Mouse (Mus musculus) liver, embryonic 14.5 days (tissue): ENCODE measurements around the gene Srbd1. TPM values are rescaled to one million over a fixed set of nuclear protein-coding genes. Genes with fewer than 3 reads are reported as not detected.
A peak's percentile ranks its signal among the peaks of the same experiment; 100 is the strongest.

Experiments used
- ATAC-seq: fragments of 200-750 bp; cut with Nextera tagmentation; 2 replicates; pipeline ENCODE4 v1.8.0; 2017; ENCODE audit warnings: moderate number of reproducible peaks, mild to moderate bottlenecking, moderate library complexity; ENCODE audit not compliant: insufficient read depth
- DNase-seq, 3 experiments: peaks; one replicate each; pipeline ENCODE4 v3.0.0-alpha.2; 2012 to 2013; ENCODE audit warnings: low read depth in 3 of 3, low spot score in 3 of 3
- H3K27ac ChIP-seq: fragments of 300-500 bp; sonication (generic); 2 replicates; pipeline ENCODE4 v1.5.1; 2014; ENCODE audit warnings: moderate library complexity, mild to moderate bottlenecking, control low read depth, inconsistent platforms
- H3K27me3 ChIP-seq: fragments of 300-500 bp; sonication (generic); 2 replicates; pipeline ENCODE4 v1.6.1; 2014; ENCODE audit warnings: mild to moderate bottlenecking, low read length, moderate library complexity; ENCODE audit not compliant: control insufficient read depth, insufficient read depth
- H3K36me3 ChIP-seq: fragments of 300-500 bp; sonication (generic); replicated peaks from 2 replicates; pipeline ENCODE4 v1.6.1; 2014; ENCODE audit warnings: low read depth; ENCODE audit not compliant: control insufficient read depth, insufficient read depth
- H3K4me1 ChIP-seq, 2 experiments: fragments of 200-500 bp in 1 of 2; fragments of 300-500 bp in 1 of 2; sonication (generic) in 1 of 2; replicated peaks; 2 replicates each; pipeline ENCODE4 v1.6.1; 2012 to 2014; ENCODE audit warnings: antibody characterized with exemption in 1 of 2, inconsistent platforms in 1 of 2, low read length in 1 of 2; ENCODE audit not compliant: control insufficient read depth in 2 of 2, insufficient read depth in 2 of 2
- H3K4me2 ChIP-seq: fragments of 300-500 bp; sonication (generic); 2 replicates; pipeline ENCODE4 v1.6.1; 2014; ENCODE audit warnings: low read depth, mild to moderate bottlenecking, control low read depth, moderate library complexity
- H3K4me3 ChIP-seq, 2 experiments: fragments of 200-500 bp in 1 of 2; fragments of 300-500 bp in 1 of 2; sonication (generic) in 1 of 2; 2 replicates each; pipeline ENCODE4 v1.5.1; 2012 to 2014; ENCODE audit warnings: low read depth in 2 of 2, low read length in 2 of 2, mild to moderate bottlenecking in 2 of 2, control low read depth in 1 of 2, inconsistent platforms in 1 of 2, moderate library complexity in 1 of 2; ENCODE audit not compliant: insufficient read depth in 1 of 2
- H3K9ac ChIP-seq: fragments of 300-500 bp; sonication (generic); replicated peaks from 2 replicates; pipeline ENCODE4 v1.6.1; 2014; ENCODE audit warnings: mild to moderate bottlenecking, control low read depth, moderate library complexity
- H3K9me3 ChIP-seq: fragments of 300-500 bp; sonication (generic); 2 replicates; pipeline ENCODE4 v1.6.1; 2016; ENCODE audit warnings: low read length, mixed read lengths; ENCODE audit not compliant: control insufficient read depth
- CTCF ChIP-seq: IDR thresholded peaks from 2 replicates; pipeline ENCODE4 v1.5.1; 2016; ENCODE audit warnings: antibody characterized with exemption, low read depth, control low read depth
- EP300 ChIP-seq: IDR thresholded peaks from 2 replicates; pipeline ENCODE4 v1.6.1; 2016; ENCODE audit warnings: antibody characterized with exemption, low read depth
- WGBS: fragments of 180-500 bp; shearing (Covaris S2); extraction: QIAGEN DNeasy Blood & Tissue Kit; methylation state at CpG from one replicate; pipeline ENCODE4 v1.1.7; 2014; ENCODE audit not compliant: insufficient replicate concordance; 5-methylcytosine and 5-hydroxymethylcytosine counted together
- polyA plus RNA-seq, 2 experiments: library from polyadenylated mRNA; depleted of rRNA in 1 of 2; stranded (reverse) in 1 of 2; unstranded in 1 of 2; fragments of >200 nt; fragmentation: Nextera tagmentation in 1 of 2; extraction: Ambion mirVana in 1 of 2; gene quantifications; 2 replicates each; pipeline versions ENCODE4 v1.2.1 to v1.2.3; 2012 to 2014

The Srbd1 gene
- polyA plus RNA-seq, 2 experiments: 3.8 to 4.6 TPM

DNA sequence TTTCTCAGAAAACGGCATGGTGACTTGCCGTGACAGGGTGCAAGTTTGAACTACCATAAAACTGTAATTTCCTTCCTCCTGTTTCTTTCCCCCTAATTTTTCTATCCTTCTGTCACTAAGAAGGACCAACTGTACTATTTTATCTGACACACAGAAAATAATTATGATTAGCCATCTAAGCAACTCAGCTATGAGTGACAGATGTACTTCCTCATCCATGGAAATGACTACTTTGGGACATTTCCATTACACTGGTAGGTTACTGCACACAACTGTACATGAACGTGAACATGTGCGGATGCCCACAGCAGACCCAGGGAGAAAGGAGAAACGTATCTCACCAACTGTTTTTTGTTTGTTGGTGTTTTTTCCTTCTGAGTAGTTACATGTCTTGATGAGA lies 123.7 kb downstream of the Srbd1 start:
- ATAC-seq: no peak
- no peaks in the 10 kb centered on the region for H3K9me3 ChIP-seq
- TF ChIP-seq EP300 (no peak), CTCF (no peak)
- no peaks in the 10 kb centered on the region for H3K27me3 ChIP-seq
- DNase-seq: no peak
- WGBS: 30% methylated on average over 5 of the region's 5 CpGs
- H3K4me2 ChIP-seq: no peak overlapping the region
- H3K4me3 ChIP-seq: no peak overlapping the region
- no peaks in the 10 kb centered on the region for H3K36me3 ChIP-seq
- H3K4me1 ChIP-seq: peaks cover 0 to 21% of the 10 kb centered on the region in 2 experiments; a peak in 2 of 4 replicates
- no peak overlapping the region for H3K27ac ChIP-seq
- H3K9ac ChIP-seq: no peak overlapping the region

DNA sequence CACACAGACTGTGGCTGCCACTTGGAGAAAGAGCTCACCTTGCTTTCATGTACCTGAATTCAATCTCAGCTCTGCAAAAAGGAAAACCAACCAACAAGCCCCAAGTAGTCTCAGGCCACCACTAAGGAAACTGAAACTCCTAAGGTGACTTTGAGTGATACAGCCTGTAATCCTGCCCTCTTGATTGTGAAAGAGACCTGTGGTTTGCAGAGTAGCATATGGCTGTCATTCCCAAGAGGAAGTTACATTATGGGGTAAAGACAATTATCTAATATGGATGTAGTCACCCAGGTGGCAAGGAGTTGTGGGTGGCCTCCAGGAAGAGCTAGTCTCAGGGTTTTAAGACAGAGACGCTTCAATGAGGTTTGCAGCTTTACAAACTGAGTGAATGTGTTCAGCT lies 125.2 kb downstream of the Srbd1 start:
- no peak for DNase-seq
- Histone ChIP-seq H3K27ac (no peak overlapping the region), H3K36me3 (no peaks in the 10 kb centered on the region), H3K27me3 (no peaks in the 10 kb centered on the region), H3K4me2 (no peak overlapping the region), H3K4me1 (peaks cover 0 to 13% of the 10 kb centered on the region in 2 experiments; a peak in 2 of 4 replicates), H3K4me3 (no peak overlapping the region), H3K9ac (no peak overlapping the region), H3K9me3 (no peaks in the 10 kb centered on the region)
- TF ChIP-seq CTCF (no peak), EP300 (no peak)
- WGBS: 50% methylated on average over 1 of the region's 1 CpGs
- no peak for ATAC-seq

DNA sequence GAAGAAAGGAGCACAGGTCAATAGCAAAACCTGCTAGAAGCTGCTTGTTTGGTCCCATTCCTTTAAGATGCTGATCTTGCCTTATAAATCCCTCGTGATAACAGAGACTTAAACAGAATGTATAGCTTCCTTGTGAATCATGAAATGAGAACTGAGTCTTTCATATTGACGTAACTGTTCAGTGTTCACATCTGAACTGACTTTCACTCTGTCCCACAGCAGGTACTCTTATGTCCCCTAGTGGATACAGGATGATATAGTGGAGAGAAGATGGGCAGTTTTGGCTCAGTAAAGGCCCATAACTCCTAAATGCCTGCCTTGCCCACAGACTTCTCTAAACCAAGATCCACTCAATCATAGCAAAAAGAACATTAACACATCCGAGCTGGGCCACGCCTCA lies 130.7 kb downstream of the Srbd1 start:
- Histone ChIP-seq H3K27me3 (no peaks in the 10 kb centered on the region), H3K36me3 (no peaks in the 10 kb centered on the region), H3K4me3 (no peak overlapping the region), H3K9me3 (no peaks in the 10 kb centered on the region), H3K27ac (no peak overlapping the region), H3K4me1 (peaks cover 4 to 9% of the 10 kb centered on the region in 2 experiments), H3K4me2 (no peak overlapping the region), H3K9ac (no peak overlapping the region)
- TF ChIP-seq EP300 (no peak), CTCF (peak; percentile 41; the same call in 1 of the 2 replicates)
- WGBS: 63% methylated on average over 4 of the region's 4 CpGs
- DNase-seq (no peak), ATAC-seq (no peak)

DNA sequence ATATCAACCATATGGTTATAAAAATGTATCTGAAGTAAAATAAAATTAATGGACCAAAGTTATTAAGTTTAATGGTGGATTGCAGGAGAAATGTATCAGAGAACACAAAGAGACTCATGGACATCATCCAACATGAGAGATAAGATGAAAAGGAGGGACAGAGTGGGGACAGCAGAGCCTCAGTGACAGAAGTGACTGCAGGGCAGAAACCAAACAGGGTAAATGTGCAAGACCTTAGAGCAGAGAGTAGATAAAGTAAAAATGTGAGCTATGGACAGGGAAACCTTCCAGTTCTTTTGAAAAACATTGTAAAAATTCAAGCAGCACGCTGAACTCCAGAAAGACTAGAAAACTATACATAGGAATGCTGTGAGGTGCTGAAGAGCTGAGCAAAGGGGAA lies 132.4 kb downstream of the Srbd1 start:
- H3K27ac ChIP-seq: no peak overlapping the region
- WGBS: 58% methylated on average over 1 of the region's 1 CpGs
- TF ChIP-seq EP300 (no peak), CTCF (no peak)

DNA sequence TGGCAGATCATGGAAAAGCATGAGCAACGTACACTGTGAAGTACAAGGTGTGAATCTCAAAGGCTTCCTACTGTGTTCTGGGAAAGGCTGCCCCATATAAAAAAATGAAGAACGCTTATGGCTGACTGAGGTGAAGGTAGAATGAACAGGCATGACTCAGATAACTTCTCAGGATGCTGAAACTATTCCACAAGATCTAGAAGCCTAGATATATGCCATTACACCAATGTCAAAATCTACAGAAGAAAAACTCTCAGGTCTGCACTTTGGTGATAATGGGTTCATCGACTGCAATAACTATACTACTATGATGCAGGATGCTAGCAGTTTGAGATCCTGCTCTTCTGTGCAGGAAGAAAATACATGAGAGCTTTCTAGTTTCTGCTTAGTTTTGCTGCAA lies 133.1 kb downstream of the Srbd1 start:
- no peaks in the 10 kb centered on the region for H3K36me3 ChIP-seq
- no peaks in the 10 kb centered on the region for H3K9me3 ChIP-seq
- no peak overlapping the region for H3K9ac ChIP-seq
- H3K4me3 ChIP-seq: no peak overlapping the region
- H3K27me3 ChIP-seq: no peaks in the 10 kb centered on the region
- TF ChIP-seq CTCF (no peak), EP300 (peak; percentile 33; the same call in 1 of the 2 replicates)
- H3K27ac ChIP-seq: no peak overlapping the region
- ATAC-seq (no peak), DNase-seq (no peak)
- no peak overlapping the region for H3K4me2 ChIP-seq
- peaks cover 4 to 9% of the 10 kb centered on the region in 2 experiments for H3K4me1 ChIP-seq
- WGBS: 44% methylated on average over 3 of the region's 3 CpGs

More for the DNA sequence above, 132.4 kb downstream of the Srbd1 start:
- H3K9ac ChIP-seq: no peak overlapping the region
- ATAC-seq (no peak), DNase-seq (no peak)
- no peaks in the 10 kb centered on the region for H3K9me3 ChIP-seq
- peaks cover 4 to 9% of the 10 kb centered on the region in 2 experiments for H3K4me1 ChIP-seq
- no peak overlapping the region for H3K4me3 ChIP-seq
- no peak overlapping the region for H3K4me2 ChIP-seq
- no peaks in the 10 kb centered on the region for H3K27me3 ChIP-seq
- H3K36me3 ChIP-seq: no peaks in the 10 kb centered on the region
